Comparison of ENCODE assay signal across 15 mouse cellular contexts in the genomic region with DNA sequence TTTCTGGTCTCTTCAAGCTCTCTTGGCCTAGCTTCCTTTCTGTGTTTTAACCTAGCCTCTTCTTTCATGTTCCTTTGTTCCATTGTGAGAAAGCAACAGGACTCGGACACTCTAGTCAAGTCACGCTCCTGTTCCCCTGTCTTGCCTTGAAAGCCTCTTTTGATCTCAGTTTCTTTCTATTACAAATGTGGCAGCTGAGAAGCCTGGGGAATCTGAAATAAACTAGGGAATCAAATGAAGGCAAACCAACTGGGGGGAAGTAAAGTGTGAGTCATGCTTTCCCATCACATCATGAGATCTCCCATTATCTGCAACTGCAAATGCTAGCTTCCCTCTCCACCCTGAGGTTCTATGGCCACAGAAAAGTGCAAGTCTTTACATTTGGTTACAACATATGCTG. TPM values are rescaled to one million over a fixed set of nuclear protein-coding genes. Genes with fewer than 3 reads are reported as not detected.
A peak's percentile ranks its signal among the peaks of the same experiment; 100 is the strongest.
DNase-seq lines count a peak whose midpoint lies in the region; ATAC-seq and TF ChIP-seq lines count a peak whose summit lies in the region.
"Had no signal": no experiment of that assay in that cellular context is flagged by ENCODE, and none has a peak within 500 bp of the region (broad histone marks: within the 10 kb centered on the region; RNA-seq: fewer than 3 reads in every experiment).

No protein-coding gene starts in this region.

- H3K4me1 ChIP-seq in forebrain, embryonic 11.5 days (replicated peaks; ENCODE audit: control insufficient read depth, insufficient read depth, low read length) = no peaks in the 10 kb centered on the region
- H3K4me1 ChIP-seq in forebrain, embryonic 14.5 days (ENCODE audit: control insufficient read depth, insufficient read depth, low read length) = no peaks in the 10 kb centered on the region
- H3K4me1 ChIP-seq in lung, adult 2 months (ENCODE audit: control insufficient read depth, insufficient read depth, low read length) = no peaks in the 10 kb centered on the region
- H3K4me1 ChIP-seq in midbrain, embryonic 16.5 days (ENCODE audit: control insufficient read depth, insufficient read depth, low read length) = no peaks in the 10 kb centered on the region
- no peaks in the 10 kb centered on the region for H3K4me1 ChIP-seq in kidney, adult 2 months (ENCODE audit: control insufficient read depth, insufficient read depth, low read length)
- H3K4me1 ChIP-seq: hindbrain, embryonic 15.5 days; limb, embryonic 15.5 days; lung, embryonic 15.5 days had no signal

- H3K27ac ChIP-seq in forebrain, embryonic 11.5 days (ENCODE audit: low read depth, low read length) = no peak overlapping the region
- no peak overlapping the region for H3K27ac ChIP-seq in forebrain, embryonic 14.5 days (ENCODE audit: low read depth, low read length)
- no peak overlapping the region for H3K27ac ChIP-seq in midbrain, embryonic 16.5 days (ENCODE audit: low read length)
- no peak overlapping the region for H3K27ac ChIP-seq in kidney, adult 2 months (ENCODE audit: insufficient read depth, low read depth, low read length)
- H3K27ac ChIP-seq: heart, adult 2 months; hindbrain, embryonic 15.5 days; limb, embryonic 15.5 days; lung, embryonic 15.5 days had no signal

- no peaks in the 10 kb centered on the region for H3K9me3 ChIP-seq in forebrain, embryonic 11.5 days (ENCODE audit: control insufficient read depth, low read length)
- no peaks in the 10 kb centered on the region for H3K9me3 ChIP-seq in forebrain, embryonic 14.5 days (replicated peaks; ENCODE audit: control insufficient read depth, low read length)
- H3K9me3 ChIP-seq in midbrain, embryonic 16.5 days (replicated peaks; ENCODE audit: control insufficient read depth, low read length, poor library complexity, severe bottlenecking) = no peaks in the 10 kb centered on the region
- H3K9me3 ChIP-seq: hindbrain, embryonic 15.5 days; limb, embryonic 15.5 days; lung, embryonic 15.5 days had no signal

- H3K4me2 ChIP-seq in forebrain, embryonic 11.5 days (ENCODE audit: low read depth, low read length, severe bottlenecking) = no peak overlapping the region
- H3K4me2 ChIP-seq in forebrain, embryonic 14.5 days (ENCODE audit: low read length) = no peak overlapping the region
- no peak overlapping the region for H3K4me2 ChIP-seq in midbrain, embryonic 16.5 days (ENCODE audit: low read length)
- H3K4me2 ChIP-seq: hindbrain, embryonic 15.5 days; limb, embryonic 15.5 days; lung, embryonic 15.5 days had no signal

- H3K36me3 ChIP-seq in forebrain, embryonic 11.5 days (ENCODE audit: control insufficient read depth, insufficient read depth, low read length) = no peaks in the 10 kb centered on the region
- no peaks in the 10 kb centered on the region for H3K36me3 ChIP-seq in forebrain, embryonic 14.5 days (ENCODE audit: control insufficient read depth, insufficient read depth, low read length)
- H3K36me3 ChIP-seq in midbrain, embryonic 16.5 days (ENCODE audit: control insufficient read depth, insufficient read depth, low read length) = no peaks in the 10 kb centered on the region
- H3K36me3 ChIP-seq in kidney, adult 2 months (ENCODE audit: control insufficient read depth, insufficient read depth, low read length) = no peaks in the 10 kb centered on the region
- H3K36me3 ChIP-seq: hindbrain, embryonic 15.5 days; limb, embryonic 15.5 days; lung, embryonic 15.5 days had no signal

- H3K4me3 ChIP-seq in forebrain, embryonic 11.5 days (ENCODE audit: low read depth, low read length) = no peak overlapping the region
- H3K4me3 ChIP-seq in forebrain, embryonic 14.5 days (ENCODE audit: low read depth, low read length) = no peak overlapping the region
- H3K4me3 ChIP-seq in lung, adult 2 months (replicated peaks; ENCODE audit: extremely low read depth, low read depth, low read length) = no peak overlapping the region
- H3K4me3 ChIP-seq in midbrain, embryonic 16.5 days (ENCODE audit: low read depth, low read length) = no peak overlapping the region
- no peak overlapping the region for H3K4me3 ChIP-seq in kidney, adult 2 months (ENCODE audit: insufficient read depth, low read depth, low read length)
- H3K4me3 ChIP-seq: heart, adult 2 months; hindbrain, embryonic 15.5 days; limb, embryonic 15.5 days; lung, embryonic 15.5 days had no signal

- WGBS in forebrain, embryonic 11.5 days = 27% methylated on average over 2 of the region's 2 CpGs
- 7% methylated on average over 2 of the region's 2 CpGs for WGBS in forebrain, embryonic 14.5 days
- WGBS in lung, adult 2 months = 83% methylated on average over 2 of the region's 2 CpGs
- 12% methylated on average over 2 of the region's 2 CpGs for WGBS in midbrain, embryonic 16.5 days
- 58% methylated on average over 2 of the region's 2 CpGs for WGBS in kidney, adult 2 months

- H3K27me3 ChIP-seq in forebrain, embryonic 11.5 days (ENCODE audit: control insufficient read depth, insufficient read depth, low read length) = no peaks in the 10 kb centered on the region
- H3K27me3 ChIP-seq in forebrain, embryonic 14.5 days (replicated peaks; ENCODE audit: control insufficient read depth, insufficient read depth, low read length) = no peaks in the 10 kb centered on the region
- H3K27me3 ChIP-seq in midbrain, embryonic 16.5 days (ENCODE audit: control insufficient read depth, insufficient read depth, low read depth, low read length) = no peaks in the 10 kb centered on the region
- no peaks in the 10 kb centered on the region for H3K27me3 ChIP-seq in kidney, adult 2 months (replicated peaks; ENCODE audit: control insufficient read depth, insufficient read depth, low read length)
- H3K27me3 ChIP-seq: hindbrain, embryonic 15.5 days; limb, embryonic 15.5 days; lung, embryonic 15.5 days had no signal

- 0 out of 2 replicates have a peak, but pooled peaks have one; percentile 33 for ATAC-seq in forebrain, embryonic 11.5 days (replicated peaks; ENCODE audit: low FRiP score)
- ATAC-seq in forebrain, embryonic 14.5 days = no peak
- peak; percentile 87 for ATAC-seq in granulocyte monocyte progenitor cell, adult 5-6 weeks (replicated peaks; ENCODE audit: poor library complexity, severe bottlenecking)
- ATAC-seq in midbrain, embryonic 16.5 days = peak; percentile 70; the same call in 1 of the 2 replicates

- H3K9ac ChIP-seq in forebrain, embryonic 11.5 days (ENCODE audit: low read length) = no peak overlapping the region
- no peak overlapping the region for H3K9ac ChIP-seq in forebrain, embryonic 14.5 days (ENCODE audit: low read length)
- H3K9ac ChIP-seq in midbrain, embryonic 16.5 days (ENCODE audit: low read depth, low read length) = no peak overlapping the region
- H3K9ac ChIP-seq: hindbrain, embryonic 15.5 days; limb, embryonic 15.5 days; lung, embryonic 15.5 days had no signal

- no peak for TF ChIP-seq CTCF in lung, adult 2 months (IDR thresholded peaks at IDR 0.05; ENCODE audit: insufficient read depth, low read length)
- TF ChIP-seq CTCF in kidney, adult 2 months (conservative IDR thresholded peaks at IDR 0.05; ENCODE audit: insufficient read depth, insufficient read length, low read depth, low read length) = no peak

- no peak for DNase-seq in forebrain, embryonic 11.5 days (ENCODE audit: low spot score)
- DNase-seq in forebrain, embryonic 14.5 days (ENCODE audit: low spot score) = no peak
- peak; percentile 20 for DNase-seq in lung, postnatal 36 days
- DNase-seq in lung, adult 2 months = no peak
- DNase-seq in kidney, adult 2 months = no peak
- no peak for DNase-seq in spleen, postnatal 10 days (ENCODE audit: low spot score in 2 of 2)
- DNase-seq: adrenal gland, postnatal 36 days; cerebellum, adult 8-10 months; heart, adult 2 months; kidney, adult 9 months had no signal

- TF ChIP-seq POLR2A in lung, adult 2 months (IDR thresholded peaks at IDR 0.05; ENCODE audit: borderline replicate concordance, extremely low read depth, low read depth, low read length) = no peak
- no peak for TF ChIP-seq POLR2A in kidney, adult 2 months (IDR thresholded peaks at IDR 0.05; ENCODE audit: low read depth, low read length)

RNA-seq across cellular contexts. Expression of gene B430305J03Rik, which starts 31.0 kb away (rescaled TPM):
- polyA plus RNA-seq in forebrain, embryonic 11.5 days (2014; fragmentation: Nextera tagmentation; extraction: Ambion mirVana) = not detected in 2 replicates
- polyA plus RNA-seq in forebrain, embryonic 14.5 days (2014; fragmentation: Nextera tagmentation; extraction: Ambion mirVana) = not detected in 2 replicates
- polyA plus RNA-seq in lung, adult 2 months (2012; rRNA removed) = 0.14 and 0.20 TPM in 2 replicates
- 0.06 TPM in 1 of 2 replicates, not detected in the other for total RNA-seq in granulocyte monocyte progenitor cell, adult 5-6 weeks (2014; fragmentation: Nextera tagmentation)
- 0.15 and 0.34 TPM in 2 replicates for total RNA-seq in granulocyte monocyte progenitor cell, adult 5-6 weeks (2017)
- not detected in 2 replicates for polyA plus RNA-seq in midbrain, embryonic 16.5 days (2015; fragmentation: Nextera tagmentation; extraction: Ambion mirVana)
- 0.05 and 0.09 TPM in 2 replicates for polyA plus RNA-seq in kidney, adult 2 months (2012; rRNA removed)
- polyA plus RNA-seq: hindbrain, embryonic 15.5 days; limb, embryonic 15.5 days; lung, embryonic 15.5 days had no signal

RNA-seq across cellular contexts. Expression of gene Rap2b, which starts 35.3 kb away (rescaled TPM):
- polyA plus RNA-seq in forebrain, embryonic 11.5 days (2014; fragmentation: Nextera tagmentation; extraction: Ambion mirVana) = 14.4 and 14.7 TPM in 2 replicates
- 14.6 and 15.2 TPM in 2 replicates for polyA plus RNA-seq in forebrain, embryonic 14.5 days (2014; fragmentation: Nextera tagmentation; extraction: Ambion mirVana)
- 4.1 and 5.1 TPM in 2 replicates for polyA plus RNA-seq in lung, adult 2 months (2012; rRNA removed)
- 4.0 and 5.2 TPM in 2 replicates for total RNA-seq in granulocyte monocyte progenitor cell, adult 5-6 weeks (2014; fragmentation: Nextera tagmentation)
- total RNA-seq in granulocyte monocyte progenitor cell, adult 5-6 weeks (2017) = 8.1 and 10.5 TPM in 2 replicates
- polyA plus RNA-seq in midbrain, embryonic 16.5 days (2015; fragmentation: Nextera tagmentation; extraction: Ambion mirVana) = 11.4 and 11.6 TPM in 2 replicates
- polyA plus RNA-seq in kidney, adult 2 months (2012; rRNA removed) = 1.5 and 1.7 TPM in 2 replicates
